ENCODE assay signal across 14 mouse cellular contexts in genomic region chr6:30042483-30042882, GRCm38 (mm10). TPM values are rescaled to one million over a fixed set of nuclear protein-coding genes. Genes with fewer than 3 reads are reported as not detected.
DNase-seq lines count a peak whose midpoint lies in the region; TF ChIP-seq lines count a peak whose summit lies in the region.
"Had no signal": no experiment of that assay in that cellular context is flagged by ENCODE, and none has a peak within 500 bp of the region (broad histone marks: within the 10 kb centered on the region; RNA-seq: fewer than 3 reads in every experiment).

No protein-coding gene starts in this region.

- TF ChIP-seq CTCF in kidney, adult 2 months (conservative IDR thresholded peaks at IDR 0.05; ENCODE audit: insufficient read depth, insufficient read length, low read depth, low read length), result no peak

- no peak for TF ChIP-seq POLR2A in kidney, adult 2 months (IDR thresholded peaks at IDR 0.05; ENCODE audit: low read depth, low read length)

- H3K27ac ChIP-seq in kidney, adult 2 months (ENCODE audit: insufficient read depth, low read depth, low read length), result no peak overlapping the region
- H3K27ac ChIP-seq: forebrain, embryonic 12.5 days; gastrocnemius, adult 2 months; intestine, embryonic 15.5 days had no signal

- peaks cover 5% of the 10 kb centered on the region; the same call in 1 of the 2 replicates for H3K4me1 ChIP-seq in kidney, adult 2 months (ENCODE audit: control insufficient read depth, insufficient read depth, low read length)
- H3K4me1 ChIP-seq: forebrain, embryonic 12.5 days; intestine, embryonic 15.5 days had no signal

- H3K4me3 ChIP-seq in kidney, adult 2 months (ENCODE audit: insufficient read depth, low read depth, low read length), result no peak overlapping the region
- H3K4me3 ChIP-seq: forebrain, embryonic 12.5 days; gastrocnemius, adult 2 months; intestine, embryonic 15.5 days had no signal

- intact Hi-C loops in left cerebral cortex, postnatal 14 days (cut with DNase I), result no loop called here
- intact Hi-C loops in left cerebral cortex, postnatal 25 days (cut with DNase I), result no loop called here

- no peaks in the 10 kb centered on the region for H3K27me3 ChIP-seq in kidney, adult 2 months (replicated peaks; ENCODE audit: control insufficient read depth, insufficient read depth, low read length)
- H3K27me3 ChIP-seq: forebrain, embryonic 12.5 days; intestine, embryonic 15.5 days had no signal

- peak; percentile 21 to 37 for DNase-seq in cerebellum, postnatal 14 days
- DNase-seq in cerebellum, adult 8-10 months, result no peak
- peak; percentile 15 to 20 for DNase-seq in left cerebral cortex, postnatal 14 days (ENCODE audit: low spot score in 2 of 2)
- no peak for DNase-seq in left cerebral cortex, postnatal 25 days (ENCODE audit: low spot score in 2 of 2)
- peak; percentile 33 for DNase-seq in right cerebral cortex, postnatal 4 days
- DNase-seq in right cerebral cortex, adult 18-20 months, result no peak
- no peak for DNase-seq in urinary bladder, postnatal 25 days (ENCODE audit: low spot score)
- no peak for DNase-seq in kidney, adult 2 months
- DNase-seq: B cell, adult 2 months; cerebellum, adult 9-11 months; gastrocnemius, adult 2 months; liver had no signal

- no peaks in the 10 kb centered on the region for H3K36me3 ChIP-seq in kidney, adult 2 months (ENCODE audit: control insufficient read depth, insufficient read depth, low read length)
- H3K36me3 ChIP-seq: forebrain, embryonic 12.5 days; intestine, embryonic 15.5 days had no signal

- WGBS in kidney, adult 2 months, result 72% methylated on average over 3 of the region's 3 CpGs

RNA-seq across cellular contexts. Expression of gene Nrf1, which starts 5.3 kb away (rescaled TPM):
- 10 to 100 TPM; 18.7 to 21.0 TPM for total RNA-seq in left cerebral cortex, postnatal 14 days (2021)
- 10 to 100 TPM; 23.6 to 26.8 TPM for total RNA-seq in left cerebral cortex, postnatal 25 days (2021)
- 22.9 and 25.0 TPM in 2 replicates for polyA plus RNA-seq in kidney, adult 2 months (2012; rRNA removed)

Comparison
In these comparisons a context has a peak if more than half of its experiments do, and no peak if none do; other contexts are left out.
1. DNase-seq: peak in cerebellum, postnatal 14 days (2 of 2), left cerebral cortex, postnatal 14 days (2 of 2) and right cerebral cortex, postnatal 4 days (single experiment); none in cerebellum, adult 8-10 months (single experiment), left cerebral cortex, postnatal 25 days (0 of 2), right cerebral cortex, adult 18-20 months (single experiment), urinary bladder, postnatal 25 days (single experiment) and kidney, adult 2 months (single experiment).